Mouse (Mus musculus) adrenal gland, postnatal 4 days (tissue): ENCODE data around the gene Olfr418. TPM values are rescaled to one million over a fixed set of nuclear protein-coding genes. Genes with fewer than 3 reads are reported as not detected.
"Not testable (repeated sequence)": the region's sequence is repeated elsewhere in the genome, so short reads cannot be mapped to it uniquely, and the experiment has no call there.

Experiments
- DNase-seq, 2 experiments: peaks; one replicate each; pipeline ENCODE4 v3.0.0; 2021 to 2022; ENCODE audit warnings: low spot score in 2 of 2, mixed read lengths in 2 of 2
- long read RNA-seq, 2 experiments: library from polyadenylated mRNA; stranded (forward); transcript quantifications; one replicate each; pipeline ENCODE4 v2.0.0; 2021
- total RNA-seq, 2 experiments: library from RNA; stranded (reverse); gene quantifications; 2 replicates each; pipeline ENCODE4 v1.2.3; 2021

The Olfr418 gene
- not detected for total RNA-seq
- long read RNA-seq, experiment 1 = 0 reads
- long read RNA-seq, experiment 2 = 0 reads

GRCm38 (mm10) chr1:173265701-173266100, at the start of gene Olfr418:
TSS of gene Olfr418 (plus strand) at chr1:173266001.
- DNase-seq = no peak

DNA sequence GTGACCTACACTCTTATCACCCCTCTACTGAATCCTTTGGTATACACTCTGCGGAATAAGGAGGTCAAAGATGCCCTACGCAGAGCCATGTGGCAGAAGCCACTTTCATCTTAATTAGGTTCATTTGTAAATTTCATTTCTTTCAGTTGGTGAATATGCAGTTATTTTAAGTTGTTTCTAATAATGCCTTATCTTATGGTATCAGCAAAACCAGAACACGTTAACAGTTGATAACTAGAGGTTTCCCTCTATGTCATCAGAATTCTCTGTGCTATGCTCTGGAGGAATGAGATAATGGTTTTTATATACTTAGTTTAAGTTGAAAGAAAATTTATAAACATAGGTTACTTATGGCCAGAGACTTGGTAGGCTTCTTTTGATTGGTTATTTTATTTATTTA, 49.3 kb upstream of the Olfr418 start:
- DNase-seq = no peak

- DNase-seq = no peak
Observed at GRCm38 (mm10) chr1:173227081-173227480, 38.7 kb upstream of the Olfr418 start, which contains the start of gene Fcer1a. TSS of gene Fcer1a (minus strand) at chr1:173227214.

DNA sequence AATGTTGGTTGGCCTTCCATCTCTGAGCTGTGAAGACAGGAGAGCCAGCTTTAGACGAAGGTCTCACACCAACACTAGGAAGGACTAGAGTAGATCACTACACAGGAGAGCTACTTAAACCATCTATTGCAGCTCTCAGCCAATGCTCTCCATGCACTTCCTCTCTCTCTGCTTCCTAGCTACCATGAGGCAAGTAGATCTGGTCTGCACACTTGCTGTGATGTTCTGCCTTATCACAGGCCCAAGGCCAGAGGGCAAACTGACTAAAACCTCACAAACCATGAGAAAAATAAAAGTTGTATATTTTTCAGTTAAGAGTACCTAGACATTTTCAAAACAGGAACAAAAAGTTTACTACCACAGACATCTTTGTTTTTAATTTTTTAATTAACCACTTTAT, 28.8 kb upstream of the Olfr418 start:
- DNase-seq = not testable (repeated sequence)

GRCm38 (mm10) chr1:173249888-173250287, 15.9 kb upstream of the Olfr418 start:
- DNase-seq = no peak

DNA sequence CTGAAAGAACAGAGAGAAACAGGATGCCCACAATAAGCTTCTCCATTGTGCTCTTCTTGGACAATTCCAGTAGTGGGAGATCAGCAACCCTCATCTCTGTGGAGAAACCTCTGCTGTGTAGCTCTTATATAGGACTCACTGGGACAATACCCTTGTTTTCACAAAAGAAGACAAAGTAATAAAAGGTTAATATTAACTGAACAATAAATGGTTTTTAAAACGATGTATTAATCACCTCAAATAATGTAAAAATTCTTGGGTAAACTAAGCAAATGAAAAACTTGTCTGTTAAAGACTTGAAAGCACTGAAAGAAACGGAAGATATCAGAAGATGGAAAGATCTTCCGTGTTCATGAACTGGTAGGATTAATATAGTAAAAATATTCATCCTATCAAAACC, 11.9 kb downstream of the Olfr418 start, which contains the start of gene Mptx2:
TSS of gene Mptx2 (minus strand) at position 101 of the 400 bp plus-strand sequence.
- DNase-seq = no peak

DNA sequence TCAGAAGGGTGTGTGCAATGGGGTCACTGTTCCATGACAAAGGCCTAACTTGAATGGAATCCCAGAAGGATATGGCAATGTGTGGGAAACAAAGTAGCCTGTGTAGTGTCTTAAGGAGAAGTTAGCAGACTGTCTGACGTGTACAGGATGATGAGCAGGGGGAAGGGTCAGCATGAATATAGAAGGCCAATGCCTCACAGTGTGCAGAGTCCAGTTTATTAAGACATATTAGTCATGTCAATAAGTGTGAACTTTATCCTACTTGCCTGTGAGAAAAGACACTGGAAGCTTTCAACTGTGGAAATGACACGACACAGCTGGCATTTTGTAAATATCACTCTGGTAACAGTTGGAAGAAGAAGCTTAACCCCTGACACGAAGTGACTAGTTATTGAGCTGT, 37.0 kb downstream of the Olfr418 start:
- not testable (repeated sequence) for DNase-seq

- DNase-seq = not testable (repeated sequence)
Observed at GRCm38 (mm10) chr1:173313535-173314050, 47.8 kb downstream of the Olfr418 start.

GRCm38 (mm10) chr1:173315725-173316124, 49.9 kb downstream of the Olfr418 start:
- DNase-seq = no peak

DNA sequence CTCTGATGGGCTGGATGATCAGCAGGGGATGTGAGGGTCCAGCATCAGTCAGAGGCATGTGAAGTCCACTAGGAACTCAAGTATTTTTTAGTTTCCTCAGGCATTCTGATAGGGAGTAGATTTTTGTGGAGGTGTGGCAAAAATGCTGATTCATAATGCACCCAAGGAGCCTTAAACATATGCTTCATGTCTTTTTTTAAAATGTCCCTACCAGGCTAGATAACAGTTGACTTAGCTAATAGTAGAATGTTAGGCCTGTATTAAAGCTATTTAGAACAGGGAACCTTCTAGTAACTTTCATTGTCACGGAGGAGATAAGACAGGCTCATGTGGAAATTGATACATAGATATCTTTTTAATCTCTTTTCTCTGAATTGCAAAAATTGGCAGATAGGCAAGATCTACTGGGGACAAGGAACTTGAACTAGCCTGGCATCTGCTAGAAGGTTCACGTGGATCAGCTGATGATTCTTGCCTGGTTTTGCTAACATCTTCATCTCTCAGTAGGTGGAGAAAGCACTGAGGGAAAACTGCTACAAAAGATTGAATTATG, 52.2 kb downstream of the Olfr418 start:
- DNase-seq = no peak

DNA sequence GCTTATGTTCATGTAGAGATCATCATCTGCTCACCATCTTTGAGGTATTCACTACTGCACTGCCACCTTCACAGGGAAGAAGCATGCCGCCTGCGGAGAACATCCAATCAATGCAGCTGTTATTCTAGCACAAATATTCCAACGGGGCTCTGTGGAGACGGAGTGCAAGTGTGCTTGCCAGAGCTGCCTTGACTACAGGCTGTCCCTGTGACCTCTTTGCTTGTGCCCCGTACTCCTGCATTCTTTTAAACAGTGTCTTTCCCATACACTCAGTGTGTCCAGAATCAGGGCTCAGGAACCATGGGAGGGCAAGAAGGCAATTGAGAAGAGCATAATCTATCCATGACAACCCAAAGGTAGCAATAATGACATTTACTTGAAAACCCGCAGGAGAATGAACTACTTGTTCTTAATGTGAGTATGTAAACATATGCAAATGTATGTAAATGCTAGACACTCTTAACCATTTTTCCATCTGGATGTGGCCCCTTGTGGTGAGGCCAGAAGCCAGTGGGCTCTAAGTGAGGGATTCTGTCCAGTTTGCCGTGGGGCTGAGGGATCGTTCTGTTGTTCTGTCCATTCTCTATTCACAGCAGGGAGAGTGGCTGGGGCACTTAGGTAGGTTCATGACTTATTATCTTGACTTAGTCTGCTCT, 55.9 kb downstream of the Olfr418 start:
- no peak for DNase-seq

- no peak for DNase-seq
Observed at GRCm38 (mm10) chr1:173322249-173322627, 56.4 kb downstream of the Olfr418 start.

Other genes starting within 250 kb of the Olfr418 start
- not detected for gene Olfr1408, start 128.6 kb upstream of the Olfr418 start, total RNA-seq
- gene Olfr1406, start 75.4 kb upstream of the Olfr418 start, total RNA-seq = not detected
- not detected for gene Olfr218, start 68.2 kb upstream of the Olfr418 start, total RNA-seq
- gene Olfr1404, start 53.6 kb upstream of the Olfr418 start, total RNA-seq = not detected
- gene Fcer1a, start 38.8 kb upstream of the Olfr418 start, total RNA-seq = under 1 TPM; 0.36 to 0.40 TPM
- gene Mptx2, start 11.8 kb downstream of the Olfr418 start, total RNA-seq = not detected
- 1 to 10 TPM; 5.0 to 6.2 TPM for gene Ackr1, start 67.7 kb downstream of the Olfr418 start, total RNA-seq
- gene Aim2, start 84.9 kb downstream of the Olfr418 start, total RNA-seq = 1 to 10 TPM; 2.3 to 2.7 TPM
- 10 to 100 TPM; 15.6 to 17.7 TPM for gene Cadm3, start 101.7 kb downstream of the Olfr418 start, total RNA-seq
- gene Ifi206, start 225.0 kb downstream of the Olfr418 start, total RNA-seq = under 1 TPM; 0.17 to 0.34 TPM